Mouse (Mus musculus): ENCODE measurements around the gene Pate3. TPM values are rescaled to one million over a fixed set of nuclear protein-coding genes. Genes with fewer than 3 reads are reported as not detected.

Pate3 gene
- not detected for polyA plus RNA-seq (2014; fragmentation: Illumina TruSeq; extraction: RNeasy Lipid Tissue Mini Kit (QIAGEN cat#74804); ENCODE audit: low read depth, low replicate concordance)

GRCm38 (mm10) chr9:35648102-35648501 is at the start of gene Pate3:
Pate3 (minus strand) TSS chr9:35648202.

GRCm38 (mm10) chr9:35687013-35687412 is 39.0 kb upstream of the Pate3 start, which contains the start of gene Pate1:
Pate1 (minus strand) TSS chr9:35687390.

GRCm38 (mm10) chr9:35611841-35612240 is 36.2 kb downstream of the Pate3 start, which contains the start of gene Pate4:
Pate4 (minus strand) TSS chr9:35611941.

Other genes with a start within 250 kb of the Pate3 start
- 0.82 TPM for gene Cdon, start 227.1 kb downstream of the Pate3 start, polyA plus RNA-seq (2014; fragmentation: Illumina TruSeq; extraction: RNeasy Lipid Tissue Mini Kit (QIAGEN cat#74804); ENCODE audit: low read depth, low replicate concordance)
- not detected for gene Gm1113, start 129.9 kb downstream of the Pate3 start, polyA plus RNA-seq (2014; fragmentation: Illumina TruSeq; extraction: RNeasy Lipid Tissue Mini Kit (QIAGEN cat#74804); ENCODE audit: low read depth, low replicate concordance)
- 0.05 TPM for gene Ddx25, start 89.7 kb downstream of the Pate3 start, polyA plus RNA-seq (2014; fragmentation: Illumina TruSeq; extraction: RNeasy Lipid Tissue Mini Kit (QIAGEN cat#74804); ENCODE audit: low read depth, low replicate concordance)
- gene Pus3, start 89.6 kb downstream of the Pate3 start, polyA plus RNA-seq (2014; fragmentation: Illumina TruSeq; extraction: RNeasy Lipid Tissue Mini Kit (QIAGEN cat#74804); ENCODE audit: low read depth, low replicate concordance): 11.5 TPM
- not detected for gene Pate2, start 77.9 kb downstream of the Pate3 start, polyA plus RNA-seq (2014; fragmentation: Illumina TruSeq; extraction: RNeasy Lipid Tissue Mini Kit (QIAGEN cat#74804); ENCODE audit: low read depth, low replicate concordance)
- 2.1 TPM for gene Hyls1, start 77.8 kb downstream of the Pate3 start, polyA plus RNA-seq (2014; fragmentation: Illumina TruSeq; extraction: RNeasy Lipid Tissue Mini Kit (QIAGEN cat#74804); ENCODE audit: low read depth, low replicate concordance)
- not detected for gene Pate4, start 36.3 kb downstream of the Pate3 start, polyA plus RNA-seq (2014; fragmentation: Illumina TruSeq; extraction: RNeasy Lipid Tissue Mini Kit (QIAGEN cat#74804); ENCODE audit: low read depth, low replicate concordance)
- not detected for gene Pate1, start 39.2 kb upstream of the Pate3 start, polyA plus RNA-seq (2014; fragmentation: Illumina TruSeq; extraction: RNeasy Lipid Tissue Mini Kit (QIAGEN cat#74804); ENCODE audit: low read depth, low replicate concordance)
- gene Gm17677, start 92.8 kb upstream of the Pate3 start, polyA plus RNA-seq (2014; fragmentation: Illumina TruSeq; extraction: RNeasy Lipid Tissue Mini Kit (QIAGEN cat#74804); ENCODE audit: low read depth, low replicate concordance): not detected
- gene Gm17727, start 129.9 kb upstream of the Pate3 start, polyA plus RNA-seq (2014; fragmentation: Illumina TruSeq; extraction: RNeasy Lipid Tissue Mini Kit (QIAGEN cat#74804); ENCODE audit: low read depth, low replicate concordance): not detected
- gene Gm27235, start 141.9 kb upstream of the Pate3 start, polyA plus RNA-seq (2014; fragmentation: Illumina TruSeq; extraction: RNeasy Lipid Tissue Mini Kit (QIAGEN cat#74804); ENCODE audit: low read depth, low replicate concordance): not detected
- not detected for gene D730048I06Rik, start 141.9 kb upstream of the Pate3 start, polyA plus RNA-seq (2014; fragmentation: Illumina TruSeq; extraction: RNeasy Lipid Tissue Mini Kit (QIAGEN cat#74804); ENCODE audit: low read depth, low replicate concordance)
- not detected for gene 9230110F15Rik, start 195.9 kb upstream of the Pate3 start, polyA plus RNA-seq (2014; fragmentation: Illumina TruSeq; extraction: RNeasy Lipid Tissue Mini Kit (QIAGEN cat#74804); ENCODE audit: low read depth, low replicate concordance)

All from liver, adult 10 weeks (tissue).